Mouse (Mus musculus) megakaryocyte progenitor cell, adult 5-6 weeks (primary cell): ENCODE data around the gene Elovl5. TPM values are rescaled to one million over a fixed set of nuclear protein-coding genes. Genes with fewer than 3 reads are reported as not detected.

ENCODE experiments used
- ATAC-seq: replicated peaks from 2 replicates; pipeline ENCODE4 v1.8.0; 2016; ENCODE audit warnings: mild to moderate bottlenecking, moderate TSS enrichment, inconsistent platforms; ENCODE audit not compliant: poor library complexity
- total RNA-seq, 2 experiments: library from RNA; stranded (forward) in 1 of 2; stranded (reverse) in 1 of 2; fragments of 157-497, 149-512 nt in 1 of 2; fragments of 200-1000 nt in 1 of 2; gene quantifications; 2 replicates each; pipeline versions ENCODE4 v1.2.3 to v1.2.4; 2015 to 2017

The Elovl5 gene
- total RNA-seq, 2 experiments from 2014 or later, result 104 to 107 TPM

DNA sequence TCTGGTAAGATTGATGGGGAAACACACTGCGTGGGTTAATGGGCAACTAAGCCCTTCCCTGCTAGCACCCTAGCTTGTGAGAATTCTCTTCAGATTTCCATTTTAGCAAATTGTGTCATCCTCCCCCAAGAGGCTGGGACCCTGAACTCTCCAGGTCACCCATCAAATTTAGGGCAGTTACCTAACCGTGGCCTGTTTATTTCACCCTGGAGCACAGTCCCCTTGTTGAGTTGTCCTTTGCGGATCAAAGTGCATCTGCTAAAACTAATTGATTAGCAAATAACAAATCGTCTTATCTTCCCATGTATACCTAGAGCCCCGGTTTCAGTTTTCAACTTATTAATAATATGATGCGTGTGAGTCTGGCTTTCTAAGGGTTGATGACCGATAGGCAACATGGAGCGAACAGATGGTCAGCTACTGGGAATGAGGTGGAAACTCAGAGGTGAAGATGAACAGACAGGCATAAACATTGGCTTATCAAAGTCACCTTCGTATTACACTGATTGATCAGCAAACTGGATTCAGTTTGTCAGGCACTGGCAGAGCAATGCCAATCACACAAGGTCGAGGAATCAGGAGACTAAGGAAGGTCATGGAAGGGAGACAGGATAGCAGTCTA is 113.8 kb downstream of the Elovl5 start:
- ATAC-seq, result no peak

DNA sequence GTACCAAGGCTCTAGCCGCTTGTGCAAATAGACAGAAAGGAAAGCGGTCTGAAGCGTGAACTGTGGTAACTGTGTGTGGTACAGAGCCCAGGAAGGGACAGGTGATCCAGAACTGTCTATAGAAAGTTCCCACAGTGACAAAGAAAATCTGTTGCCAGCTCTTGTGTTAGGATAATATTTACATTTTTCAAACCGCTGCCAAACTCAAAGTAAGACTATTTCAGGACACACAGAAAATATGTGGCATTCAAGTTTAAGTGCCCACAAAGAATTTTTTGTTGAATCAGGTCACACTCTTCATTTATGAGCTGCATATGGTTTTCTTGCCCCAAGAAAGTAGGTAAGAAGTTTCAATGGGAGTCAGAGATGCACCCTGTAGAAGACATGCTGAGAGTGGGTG is 115.8 kb downstream of the Elovl5 start:
- ATAC-seq, result no peak

Other genes with a start within 250 kb of the Elovl5 start
- gene Gclc, start 162.8 kb upstream of the Elovl5 start, total RNA-seq (2015), result 43.5 and 54.8 TPM in 2 replicates
- 38.5 and 47.2 TPM in 2 replicates for gene Gclc, start 162.8 kb upstream of the Elovl5 start, total RNA-seq (2017)
- gene Gcm1, start 134.6 kb downstream of the Elovl5 start, total RNA-seq (2015), result not detected in 2 replicates
- gene Gcm1, start 134.6 kb downstream of the Elovl5 start, total RNA-seq (2017), result not detected in 2 replicates
- gene Fbxo9, start 191.7 kb downstream of the Elovl5 start, total RNA-seq (2015), result 51.1 and 58.3 TPM in 2 replicates
- gene Fbxo9, start 191.7 kb downstream of the Elovl5 start, total RNA-seq (2017), result 48.1 and 61.6 TPM in 2 replicates
- gene Ick, start 191.8 kb downstream of the Elovl5 start, total RNA-seq (2015), result 11.0 and 12.4 TPM in 2 replicates
- gene Ick, start 191.8 kb downstream of the Elovl5 start, total RNA-seq (2017), result 5.1 and 15.3 TPM in 2 replicates